Comparison of ENCODE assay signal across 8 mouse cellular contexts in genomic region chr6:42583488-42583872, GRCm38 (mm10). TPM values are rescaled to one million over a fixed set of nuclear protein-coding genes. Genes with fewer than 3 reads are reported as not detected.
DNase-seq lines count a peak whose midpoint lies in the region; ATAC-seq lines count a peak whose summit lies in the region.

No protein-coding gene starts in this region.

- 2% methylated on average over 7 of the region's 7 CpGs for WGBS in heart, embryonic 11.5 days (ENCODE audit: insufficient replicate concordance)
- 1% methylated on average over 7 of the region's 7 CpGs for WGBS in liver, embryonic 13.5 days (ENCODE audit: insufficient replicate concordance)

- H3K4me1 ChIP-seq in heart, embryonic 11.5 days (ENCODE audit: control insufficient read depth, insufficient read depth, low read length), result no peaks in the 10 kb centered on the region
- no peaks in the 10 kb centered on the region for H3K4me1 ChIP-seq in liver, embryonic 13.5 days (replicated peaks)

- H3K9me3 ChIP-seq in heart, embryonic 11.5 days (replicated peaks; ENCODE audit: control insufficient read depth, low read length), result no peaks in the 10 kb centered on the region
- no peaks in the 10 kb centered on the region for H3K9me3 ChIP-seq in liver, embryonic 13.5 days (replicated peaks)

- ATAC-seq in heart, embryonic 11.5 days (replicated peaks; ENCODE audit: insufficient number of reproducible peaks, low FRiP score, low TSS enrichment), result no peak
- no peak for ATAC-seq in liver, embryonic 13.5 days (ENCODE audit: low read depth)
- peak; percentile 51; the same call in 1 of the 2 replicates for ATAC-seq in neutrophil, adult 5-6 weeks (ENCODE audit: extremely low read depth, insufficient number of reproducible peaks, low FRiP score, poor library complexity, severe bottlenecking)

- DNase-seq in spleen, adult 18-20 months, result peak; percentile 26 to 58
- no peak for DNase-seq in spleen, adult 12 weeks (ENCODE audit: low spot score)
- DNase-seq in cerebellum, postnatal 36 days, result peak; percentile 59
- DNase-seq in kidney, postnatal 36 days, result peak; percentile 38 to 82
- peak; percentile 13 for DNase-seq in liver, embryonic 13.5 days
- DNase-seq in thymus, postnatal 14 days, result peak; percentile 57

- no peaks in the 10 kb centered on the region for H3K27me3 ChIP-seq in heart, embryonic 11.5 days (ENCODE audit: control insufficient read depth, insufficient read depth, low read length)
- H3K27me3 ChIP-seq in liver, embryonic 13.5 days, result no peaks in the 10 kb centered on the region

- H3K4me2 ChIP-seq in heart, embryonic 11.5 days, result peak overlapping the region; percentile 54
- no peak overlapping the region for H3K4me2 ChIP-seq in liver, embryonic 13.5 days

- H3K4me3 ChIP-seq in heart, embryonic 11.5 days (ENCODE audit: low read depth, low read length), result no peak overlapping the region
- H3K4me3 ChIP-seq in liver, embryonic 13.5 days (replicated peaks), result no peak overlapping the region

- no peak overlapping the region for H3K27ac ChIP-seq in heart, embryonic 11.5 days (ENCODE audit: low read depth, low read length)
- no peak overlapping the region for H3K27ac ChIP-seq in liver, embryonic 13.5 days

- H3K36me3 ChIP-seq in heart, embryonic 11.5 days (ENCODE audit: control insufficient read depth, insufficient read depth, low read length), result no peaks in the 10 kb centered on the region
- H3K36me3 ChIP-seq in liver, embryonic 13.5 days, result no peaks in the 10 kb centered on the region

- H3K9ac ChIP-seq in heart, embryonic 11.5 days (ENCODE audit: low read depth, low read length), result no peak overlapping the region
- H3K9ac ChIP-seq in liver, embryonic 13.5 days, result no peak overlapping the region

RNA-seq across cellular contexts. Expression of gene Tcaf3, which starts 14.0 kb away (rescaled TPM):
- polyA plus RNA-seq in heart, embryonic 11.5 days (2014; fragmentation: Nextera tagmentation; extraction: Ambion mirVana), result not detected in 2 replicates
- polyA plus RNA-seq in liver, embryonic 13.5 days (2015; fragmentation: Nextera tagmentation; extraction: Ambion mirVana), result not detected in 2 replicates
- total RNA-seq in neutrophil, adult 5-6 weeks (2017), result not detected in 2 replicates

RNA-seq across cellular contexts. Expression of gene Olfr455, which starts 36.1 kb away (rescaled TPM):
- polyA plus RNA-seq in heart, embryonic 11.5 days (2014; fragmentation: Nextera tagmentation; extraction: Ambion mirVana), result not detected in 2 replicates
- polyA plus RNA-seq in liver, embryonic 13.5 days (2015; fragmentation: Nextera tagmentation; extraction: Ambion mirVana), result not detected in 2 replicates
- not detected in 2 replicates for total RNA-seq in neutrophil, adult 5-6 weeks (2017)
